Mouse (Mus musculus) liver, embryonic 12.5 days (tissue): ENCODE data around the gene Kmt2c. TPM values are rescaled to one million over a fixed set of nuclear protein-coding genes. Genes with fewer than 3 reads are reported as not detected.

Experiments
- ATAC-seq: fragments of 200-750 bp; cut with Nextera tagmentation; 2 replicates; pipeline ENCODE4 v1.8.0; 2017; ENCODE audit warnings: moderate number of reproducible peaks, mild to moderate bottlenecking, moderate library complexity
- H3K27ac ChIP-seq: fragments of 300-500 bp; sonication (generic); 2 replicates; pipeline ENCODE4 v1.5.1; 2016; ENCODE audit warnings: mild to moderate bottlenecking
- H3K27me3 ChIP-seq: fragments of 300-500 bp; sonication (generic); replicated peaks from 2 replicates; pipeline ENCODE4 v1.6.1; 2016; ENCODE audit warnings: mild to moderate bottlenecking, moderate library complexity
- H3K36me3 ChIP-seq: fragments of 300-500 bp; sonication (generic); 2 replicates; pipeline ENCODE4 v1.6.1; 2016; ENCODE audit warnings: mild to moderate bottlenecking, moderate library complexity
- H3K4me1 ChIP-seq: fragments of 300-500 bp; sonication (generic); 2 replicates; pipeline ENCODE4 v1.6.1; 2016
- H3K4me2 ChIP-seq: fragments of 300-500 bp; sonication (generic); 2 replicates; pipeline ENCODE4 v1.6.1; 2016; ENCODE audit warnings: mild to moderate bottlenecking, moderate library complexity
- H3K4me3 ChIP-seq: fragments of 300-500 bp; sonication (generic); 2 replicates; pipeline ENCODE4 v1.5.1; 2016; ENCODE audit warnings: mild to moderate bottlenecking, moderate library complexity
- H3K9ac ChIP-seq: fragments of 300-500 bp; sonication (generic); 2 replicates; pipeline ENCODE4 v1.6.1; 2016; ENCODE audit warnings: mild to moderate bottlenecking, moderate library complexity
- H3K9me3 ChIP-seq: fragments of 300-500 bp; sonication (generic); replicated peaks from 2 replicates; pipeline ENCODE4 v1.6.1; 2016; ENCODE audit warnings: mild to moderate bottlenecking, moderate library complexity
- WGBS: fragments of 180-500 bp; shearing (Covaris S2); methylation state at CpG from one replicate; pipeline ENCODE4 v1.1.7; 2016; ENCODE audit not compliant: insufficient replicate concordance; 5-methylcytosine and 5-hydroxymethylcytosine counted together
- polyA plus RNA-seq: library from polyadenylated mRNA; unstranded; fragments of >200 nt; fragmentation: Nextera tagmentation; extraction: Ambion mirVana; gene quantifications from 2 replicates; pipeline ENCODE4 v1.2.1, GENCODE M21; 2016

The Kmt2c gene
- polyA plus RNA-seq, 1 experiment from 2014 or later: 11.6 TPM

DNA sequence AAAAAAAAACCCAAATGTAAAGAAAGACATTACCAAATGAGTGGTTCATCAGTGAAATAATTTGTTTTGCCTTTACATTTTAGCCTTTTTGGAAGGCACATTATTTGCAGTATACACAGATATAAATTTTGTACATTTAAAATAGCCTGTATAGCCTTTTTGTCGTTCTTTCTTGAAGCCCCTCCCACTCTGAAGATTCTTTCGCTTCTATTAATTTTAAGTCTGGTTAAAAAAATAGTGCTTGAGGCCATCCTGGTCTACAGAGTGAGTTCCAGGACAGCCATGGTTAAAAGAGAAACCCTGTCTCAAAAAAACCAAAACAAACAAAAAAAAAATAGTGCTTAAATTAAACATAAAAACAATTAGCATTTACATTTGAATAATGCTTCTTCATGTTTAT lies 32.0 kb upstream of the Kmt2c start:
- H3K27ac ChIP-seq: peak overlapping the region; percentile 99
- no peaks in the 10 kb centered on the region for H3K36me3 ChIP-seq
- H3K9me3 ChIP-seq: no peaks in the 10 kb centered on the region
- ATAC-seq: no peak
- H3K4me1 ChIP-seq: peaks cover 57% of the 10 kb centered on the region
- H3K27me3 ChIP-seq: no peaks in the 10 kb centered on the region
- H3K4me2 ChIP-seq: peak overlapping the region; percentile 77
- peak overlapping the region; percentile 84 for H3K4me3 ChIP-seq
- peak overlapping the region; percentile 92 for H3K9ac ChIP-seq
- WGBS: 11% methylated on average over 2 of the region's 2 CpGs

GRCm38 (mm10) chr5:25529529-25530421 lies 31.2 kb upstream of the Kmt2c start:
- Histone ChIP-seq H3K36me3 (no peaks in the 10 kb centered on the region), H3K4me2 (peak overlapping the region; percentile 87), H3K27ac (peak overlapping the region; percentile 99), H3K27me3 (no peaks in the 10 kb centered on the region), H3K4me1 (peaks cover 57% of the 10 kb centered on the region), H3K4me3 (peak overlapping the region; percentile 84), H3K9me3 (no peaks in the 10 kb centered on the region), H3K9ac (peak overlapping the region; percentile 92)
- under 1% methylated on average over 74 of the region's 87 CpGs for WGBS
- ATAC-seq: peak; percentile 98

- Histone ChIP-seq H3K27ac (peak overlapping the region; percentile 86), H3K36me3 (no peaks in the 10 kb centered on the region), H3K4me3 (peak overlapping the region; percentile 84), H3K4me2 (peak overlapping the region; percentile 87), H3K4me1 (peaks cover 57% of the 10 kb centered on the region), H3K9ac (peak overlapping the region; percentile 74), H3K9me3 (no peaks in the 10 kb centered on the region), H3K27me3 (no peaks in the 10 kb centered on the region)
- WGBS: 7% methylated on average over 22 of the region's 22 CpGs
- ATAC-seq: peak; percentile 43
Observed at GRCm38 (mm10) chr5:25528851-25529528, 30.4 kb upstream of the Kmt2c start.

GRCm38 (mm10) chr5:25527971-25528370 lies 29.4 kb upstream of the Kmt2c start:
- H3K4me2 ChIP-seq: 0 out of 2 replicates have a peak overlapping the region, but pooled peaks have one; percentile 87
- H3K9ac ChIP-seq: no peak overlapping the region; the same call in 1 of the 2 replicates
- no peaks in the 10 kb centered on the region for H3K9me3 ChIP-seq
- H3K4me1 ChIP-seq: peaks cover 50% of the 10 kb centered on the region
- no peaks in the 10 kb centered on the region for H3K36me3 ChIP-seq
- no peak for ATAC-seq
- WGBS: 78% methylated on average over 1 of the region's 1 CpGs
- H3K4me3 ChIP-seq: no peak overlapping the region
- H3K27ac ChIP-seq: no peak overlapping the region
- no peaks in the 10 kb centered on the region for H3K27me3 ChIP-seq

GRCm38 (mm10) chr5:25526926-25527325 lies 28.3 kb upstream of the Kmt2c start:
- H3K4me1 ChIP-seq: peaks cover 39% of the 10 kb centered on the region
- no peak overlapping the region for H3K4me2 ChIP-seq
- 71% methylated on average over 4 of the region's 4 CpGs for WGBS
- peak overlapping the region; percentile 37; the same call in 1 of the 2 replicates for H3K27ac ChIP-seq
- H3K9ac ChIP-seq: peak overlapping the region; percentile 2; the same call in 1 of the 2 replicates
- no peaks in the 10 kb centered on the region for H3K27me3 ChIP-seq
- H3K9me3 ChIP-seq: no peaks in the 10 kb centered on the region
- ATAC-seq: no peak
- no peak overlapping the region for H3K4me3 ChIP-seq
- H3K36me3 ChIP-seq: no peaks in the 10 kb centered on the region

DNA sequence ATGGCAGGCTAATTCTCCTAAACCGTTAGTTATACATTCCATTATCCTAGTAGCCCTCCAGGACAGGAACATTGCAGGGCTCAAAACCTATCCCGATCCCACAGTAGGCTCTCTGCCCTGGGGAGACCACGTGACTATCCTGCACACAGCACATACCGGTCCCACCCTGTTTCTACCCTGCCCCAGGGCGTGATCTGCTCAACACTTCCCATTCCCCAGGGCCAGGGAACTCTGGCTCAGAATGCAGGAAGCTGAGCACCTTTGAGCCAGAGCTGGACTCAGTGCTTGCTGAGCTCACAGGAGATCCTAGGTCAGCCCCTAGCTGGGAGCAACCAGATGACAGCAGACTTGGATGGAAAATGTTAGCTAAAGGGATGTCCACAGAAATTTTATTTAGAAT lies 27.5 kb upstream of the Kmt2c start:
- Histone ChIP-seq H3K4me1 (peaks cover 34% of the 10 kb centered on the region), H3K27ac (no peak overlapping the region), H3K9ac (no peak overlapping the region), H3K36me3 (no peaks in the 10 kb centered on the region), H3K9me3 (no peaks in the 10 kb centered on the region), H3K4me2 (no peak overlapping the region), H3K27me3 (no peaks in the 10 kb centered on the region), H3K4me3 (no peak overlapping the region)
- no peak for ATAC-seq
- WGBS: 47% methylated on average over 5 of the region's 5 CpGs

DNA sequence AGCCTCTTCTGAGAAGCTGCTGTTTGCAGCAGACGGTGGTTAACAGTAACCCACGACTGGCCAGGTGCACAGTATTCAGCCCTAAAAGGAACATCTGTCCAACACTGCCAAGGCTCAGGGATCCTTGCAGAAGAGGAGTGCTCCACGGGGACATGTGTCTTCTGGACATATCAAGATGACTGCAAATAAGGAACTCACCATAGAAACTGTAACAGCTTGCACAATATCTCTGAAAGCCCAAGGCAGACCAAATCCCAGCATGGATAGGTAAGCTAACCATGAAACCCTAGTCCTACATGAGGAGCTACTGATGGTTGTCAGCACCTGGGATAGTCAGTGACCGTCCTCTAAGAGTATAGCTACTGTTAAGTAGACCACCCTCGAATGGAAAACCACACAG lies 22.9 kb upstream of the Kmt2c start:
- Histone ChIP-seq H3K36me3 (no peaks in the 10 kb centered on the region), H3K9ac (no peak overlapping the region), H3K9me3 (no peaks in the 10 kb centered on the region), H3K27ac (no peak overlapping the region), H3K4me3 (no peak overlapping the region), H3K4me2 (no peak overlapping the region), H3K27me3 (no peaks in the 10 kb centered on the region), H3K4me1 (peaks cover 7% of the 10 kb centered on the region)
- 62% methylated on average over 5 of the region's 5 CpGs for WGBS
- ATAC-seq: no peak

DNA sequence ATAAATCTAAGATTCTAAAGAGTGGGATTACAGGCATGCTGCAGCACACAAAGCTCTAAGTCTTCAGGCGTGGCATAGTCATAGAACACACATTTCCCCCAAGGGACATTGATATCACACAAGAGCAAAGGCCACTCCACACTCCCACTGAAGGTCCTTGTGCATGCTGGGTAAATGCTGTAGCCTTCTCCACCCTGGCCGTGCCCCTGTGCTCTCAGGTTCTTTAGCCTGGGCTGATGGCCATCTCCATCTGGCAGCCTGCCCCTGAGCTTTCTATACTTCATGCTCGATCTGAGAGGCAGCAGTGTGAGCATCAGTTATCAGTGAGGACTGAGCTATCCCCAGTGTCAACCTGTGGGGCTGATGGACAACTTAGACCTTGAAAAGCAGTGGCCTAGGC lies 21.2 kb upstream of the Kmt2c start:
- 58% methylated on average over 3 of the region's 3 CpGs for whole genome bisulfite sequencing
- no peak overlapping the region for H3K9ac ChIP-seq
- H3K4me3 ChIP-seq: no peak overlapping the region
- H3K9me3 ChIP-seq: no peaks in the 10 kb centered on the region
- no peak overlapping the region for H3K27ac ChIP-seq
- no peaks in the 10 kb centered on the region for H3K4me1 ChIP-seq
- no peaks in the 10 kb centered on the region for H3K27me3 ChIP-seq
- no peak for ATAC-seq
- H3K4me2 ChIP-seq: no peak overlapping the region
- no peaks in the 10 kb centered on the region for H3K36me3 ChIP-seq

GRCm38 (mm10) chr5:25517550-25517949 lies 19.0 kb upstream of the Kmt2c start:
- no peak overlapping the region for H3K27ac ChIP-seq
- no peak overlapping the region for H3K4me2 ChIP-seq
- no peaks in the 10 kb centered on the region for H3K27me3 ChIP-seq
- no peaks in the 10 kb centered on the region for H3K4me1 ChIP-seq
- H3K9me3 ChIP-seq: no peaks in the 10 kb centered on the region
- no peak overlapping the region for H3K4me3 ChIP-seq
- no peak overlapping the region for H3K9ac ChIP-seq
- H3K36me3 ChIP-seq: no peaks in the 10 kb centered on the region
- ATAC-seq: no peak
- WGBS: 77% methylated on average over 5 of the region's 5 CpGs

DNA sequence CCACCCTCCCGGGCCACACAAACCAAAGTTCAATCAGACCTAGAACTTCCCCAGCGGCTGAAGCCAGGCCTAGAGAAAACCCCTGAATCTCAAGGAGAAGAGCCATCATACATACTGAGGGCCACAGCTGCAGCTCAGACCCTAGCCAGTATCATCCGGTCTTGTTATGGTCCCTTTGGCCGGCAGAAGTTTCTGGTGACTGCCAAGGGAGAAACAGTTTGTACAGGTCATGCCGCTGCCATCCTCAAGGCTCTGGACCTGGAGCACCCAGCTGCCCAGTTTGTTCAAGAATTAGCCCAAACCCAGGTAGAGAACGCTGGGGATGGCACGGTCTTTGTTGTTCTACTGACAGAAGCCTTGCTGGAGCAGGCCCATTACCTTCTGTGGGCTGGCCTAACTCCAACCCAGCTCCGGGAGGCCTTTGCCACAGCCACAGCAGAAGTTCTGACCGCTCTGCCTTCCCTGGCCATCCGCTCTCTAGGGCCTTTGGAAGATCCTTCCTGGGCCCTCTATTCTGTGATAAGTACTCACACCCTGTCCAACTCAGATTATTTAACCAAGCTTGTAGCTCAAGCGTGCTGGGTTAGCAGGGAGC lies 17.8 kb upstream of the Kmt2c start:
- ATAC-seq: no peak
- no peak overlapping the region for H3K27ac ChIP-seq
- H3K9me3 ChIP-seq: no peaks in the 10 kb centered on the region
- H3K27me3 ChIP-seq: no peaks in the 10 kb centered on the region
- no peak overlapping the region for H3K9ac ChIP-seq
- 80% methylated on average over 11 of the region's 11 CpGs for WGBS
- no peaks in the 10 kb centered on the region for H3K36me3 ChIP-seq
- no peak overlapping the region for H3K4me3 ChIP-seq
- H3K4me1 ChIP-seq: no peaks in the 10 kb centered on the region
- H3K4me2 ChIP-seq: no peak overlapping the region

GRCm38 (mm10) chr5:25515767-25516166 lies 17.2 kb upstream of the Kmt2c start, which contains the start of gene Cct8l1:
Cct8l1 (plus strand) TSS chr5:25516067.
- Histone ChIP-seq H3K27me3 (no peaks in the 10 kb centered on the region), H3K27ac (no peak within 1 kb of the TSS), H3K36me3 (no peaks in the 10 kb centered on the region), H3K4me1 (no peaks in the 10 kb centered on the region), H3K9ac (no peak within 1 kb of the TSS), H3K9me3 (no peaks in the 10 kb centered on the region), H3K4me3 (no peak within 1 kb of the TSS), H3K4me2 (no peak within 1 kb of the TSS)
- 78% methylated on average over 5 of the region's 5 CpGs for WGBS
- ATAC-seq: no peak

DNA sequence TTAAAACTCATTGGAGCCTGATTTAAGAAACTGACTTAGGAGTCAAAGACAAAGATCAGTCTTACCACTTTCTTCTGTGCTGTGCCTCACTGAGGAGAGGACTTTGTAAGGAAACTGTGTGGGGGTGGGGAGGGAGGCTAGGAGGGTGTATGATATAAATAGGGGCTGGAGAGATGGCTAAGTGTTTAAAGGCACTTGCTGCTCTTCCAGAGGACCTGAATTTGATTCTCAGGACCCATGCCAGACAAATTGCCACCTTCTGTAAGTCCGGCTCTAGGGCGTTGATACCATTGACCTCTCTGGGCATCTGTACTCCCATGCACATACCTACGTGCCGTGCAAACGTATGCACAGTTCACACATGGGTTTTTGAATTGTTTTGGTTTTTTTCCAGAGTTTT lies 7.5 kb upstream of the Kmt2c start:
- no peak overlapping the region for H3K4me2 ChIP-seq
- H3K4me3 ChIP-seq: no peak overlapping the region
- no peak overlapping the region for H3K27ac ChIP-seq
- no peaks in the 10 kb centered on the region for H3K9me3 ChIP-seq
- no peaks in the 10 kb centered on the region for H3K27me3 ChIP-seq
- H3K36me3 ChIP-seq: no peaks in the 10 kb centered on the region
- H3K9ac ChIP-seq: no peak overlapping the region
- 84% methylated on average over 5 of the region's 5 CpGs for WGBS
- peaks cover 4% of the 10 kb centered on the region; the same call in 1 of the 2 replicates for H3K4me1 ChIP-seq
- ATAC-seq: no peak
